Mouse (Mus musculus): ENCODE data around the gene Ndufs7.
A peak's percentile ranks its signal among the peaks of the same experiment; 100 is the strongest.

Ndufs7 gene

GRCm38 (mm10) chr10:80262169-80262568 lies 13.2 kb downstream of the Ndufs7 start:
- no peak for DNase-seq (ENCODE audit: low spot score in 2 of 2)

DNA sequence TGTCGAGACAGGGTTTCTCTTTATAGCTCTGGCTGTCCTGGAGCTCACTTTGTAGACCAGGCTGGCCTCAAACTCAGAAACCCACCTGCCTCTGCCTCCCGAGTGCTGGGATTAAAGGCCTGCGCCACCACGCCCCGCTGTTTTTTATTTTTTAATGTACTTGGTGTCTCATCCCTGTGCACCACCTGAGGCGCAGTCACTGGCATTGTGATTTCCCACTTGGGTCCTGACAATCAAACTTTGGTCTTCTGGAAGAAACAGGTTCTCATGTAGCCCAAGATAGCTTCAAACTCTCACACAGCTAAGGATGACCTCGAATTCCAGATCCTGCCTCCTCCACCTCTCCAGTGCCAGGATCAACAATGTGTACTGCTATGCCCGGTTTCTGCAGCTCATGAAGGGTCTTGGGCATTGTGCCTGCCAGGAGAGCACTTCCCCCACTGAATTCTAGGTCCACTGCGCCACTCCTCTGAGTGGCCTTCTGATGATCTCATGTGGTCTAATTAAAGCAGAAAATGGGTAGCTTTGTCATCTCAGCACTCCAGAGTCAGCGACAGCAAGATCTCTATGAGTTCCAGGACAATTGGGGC lies 13.9 kb downstream of the Ndufs7 start:
- no peak for DNase-seq (ENCODE audit: low spot score in 2 of 2)

GRCm38 (mm10) chr10:80264341-80265148 lies 15.6 kb downstream of the Ndufs7 start:
- DNase-seq (ENCODE audit: low spot score in 2 of 2): peak; percentile 99

DNA sequence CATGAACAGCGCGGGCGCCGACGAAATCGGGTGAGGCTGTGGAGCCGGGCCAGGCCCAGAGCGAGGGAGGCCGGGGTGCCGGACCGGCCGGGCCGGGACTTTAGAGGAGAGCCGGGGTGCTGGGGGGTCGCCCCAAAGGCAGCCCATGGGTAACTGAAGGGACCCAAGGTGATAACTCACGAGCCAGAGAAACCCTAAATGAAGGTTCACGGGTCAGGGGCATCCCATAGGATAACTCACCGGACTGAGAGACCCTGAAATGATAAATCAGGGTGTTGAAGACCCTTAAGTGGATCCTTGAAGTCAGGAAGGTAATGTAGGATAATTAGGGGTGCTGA lies 16.2 kb downstream of the Ndufs7 start:
- DNase-seq (ENCODE audit: low spot score in 2 of 2): no peak

- DNase-seq (ENCODE audit: low spot score in 2 of 2): no peak
Measured at GRCm38 (mm10) chr10:80270099-80270498, 21.2 kb downstream of the Ndufs7 start.

DNA sequence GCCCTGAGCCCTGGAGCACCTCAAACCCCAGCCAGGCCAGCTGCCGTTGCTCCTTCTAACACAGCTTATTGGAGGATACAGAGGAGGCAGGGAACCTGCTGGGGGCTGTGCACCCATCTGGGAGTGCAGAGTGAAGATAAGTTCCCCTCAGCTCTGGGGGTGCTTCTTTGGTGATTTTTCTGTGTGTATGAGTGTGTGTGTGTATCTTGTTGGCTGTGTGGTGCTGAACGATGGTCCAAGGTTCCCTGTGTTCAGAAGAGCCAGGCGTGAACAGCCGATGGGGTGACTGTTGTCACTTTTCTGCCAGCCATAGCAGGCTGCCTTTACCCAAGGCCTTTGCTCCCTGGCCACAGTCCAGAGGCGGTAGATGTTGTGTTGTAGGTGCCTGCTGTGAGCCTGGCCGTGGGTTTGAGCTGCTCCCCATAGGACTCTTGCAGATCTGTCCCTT lies 21.8 kb downstream of the Ndufs7 start:
- no peak for DNase-seq (ENCODE audit: low spot score in 2 of 2)

- DNase-seq (ENCODE audit: low spot score in 2 of 2): no peak
Measured at GRCm38 (mm10) chr10:80271186-80271843, 22.4 kb downstream of the Ndufs7 start.

- no peak for DNase-seq (ENCODE audit: low spot score in 2 of 2)
Measured at GRCm38 (mm10) chr10:80271870-80272585, 23.1 kb downstream of the Ndufs7 start.

GRCm38 (mm10) chr10:80273847-80274246 lies 24.9 kb downstream of the Ndufs7 start:
- no peak for DNase-seq (ENCODE audit: low spot score in 2 of 2)

DNA sequence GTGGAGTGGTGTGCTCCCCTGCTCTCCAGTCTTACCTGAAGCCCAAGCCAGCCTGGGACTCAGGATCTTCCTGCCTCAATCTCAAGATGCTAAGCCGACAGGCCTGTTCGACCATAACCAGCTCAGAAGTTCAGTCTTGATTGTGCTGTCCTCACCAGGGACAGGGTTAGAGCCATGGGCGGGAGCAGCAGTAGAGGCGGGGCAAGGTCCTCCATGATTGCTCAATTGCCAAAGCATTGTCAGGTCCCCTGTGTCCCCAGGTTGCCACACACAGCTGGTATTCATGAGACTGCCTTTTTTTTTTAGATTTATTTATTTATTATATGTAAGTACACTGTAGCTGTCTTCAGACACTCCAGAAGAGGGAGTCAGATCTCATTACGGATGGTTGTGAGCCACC lies 27.3 kb downstream of the Ndufs7 start:
- no peak for DNase-seq (ENCODE audit: low spot score in 2 of 2)

GRCm38 (mm10) chr10:80278390-80278789 lies 29.5 kb downstream of the Ndufs7 start:
- DNase-seq (ENCODE audit: low spot score in 2 of 2): no peak

DNA sequence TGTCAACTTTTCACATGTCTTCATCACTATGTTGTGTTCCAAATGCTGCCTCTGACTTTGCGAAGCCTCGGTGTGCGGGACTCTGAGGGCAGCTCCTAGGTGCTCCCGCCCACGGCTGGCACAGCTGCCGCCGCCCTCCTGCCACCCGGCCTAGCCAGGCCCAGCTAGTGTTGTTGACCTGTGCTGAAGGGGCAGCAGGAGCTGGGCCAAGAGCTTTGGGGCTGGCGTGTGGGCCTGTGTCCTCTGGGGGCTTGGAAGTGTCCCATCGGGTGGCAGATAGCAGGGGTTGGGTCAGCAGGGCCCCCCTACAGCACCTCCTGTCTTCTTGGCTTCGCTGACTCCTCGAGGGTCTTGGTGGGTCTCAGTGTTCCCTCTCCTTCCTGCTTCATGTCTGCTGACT lies 30.4 kb downstream of the Ndufs7 start:
- DNase-seq (ENCODE audit: low spot score in 2 of 2): no peak

GRCm38 (mm10) chr10:80281304-80281703 lies 32.4 kb downstream of the Ndufs7 start:
- DNase-seq (ENCODE audit: low spot score in 2 of 2): no peak

- peak; percentile 57 to 59 for DNase-seq (ENCODE audit: low spot score in 2 of 2)
Measured at GRCm38 (mm10) chr10:80281921-80282371, 33.0 kb downstream of the Ndufs7 start.

- DNase-seq (ENCODE audit: low spot score in 2 of 2): no peak
Measured at GRCm38 (mm10) chr10:80282481-80283441, 33.8 kb downstream of the Ndufs7 start.

GRCm38 (mm10) chr10:80285222-80286070 lies 36.5 kb downstream of the Ndufs7 start:
- DNase-seq (ENCODE audit: low spot score in 2 of 2): no peak

DNA sequence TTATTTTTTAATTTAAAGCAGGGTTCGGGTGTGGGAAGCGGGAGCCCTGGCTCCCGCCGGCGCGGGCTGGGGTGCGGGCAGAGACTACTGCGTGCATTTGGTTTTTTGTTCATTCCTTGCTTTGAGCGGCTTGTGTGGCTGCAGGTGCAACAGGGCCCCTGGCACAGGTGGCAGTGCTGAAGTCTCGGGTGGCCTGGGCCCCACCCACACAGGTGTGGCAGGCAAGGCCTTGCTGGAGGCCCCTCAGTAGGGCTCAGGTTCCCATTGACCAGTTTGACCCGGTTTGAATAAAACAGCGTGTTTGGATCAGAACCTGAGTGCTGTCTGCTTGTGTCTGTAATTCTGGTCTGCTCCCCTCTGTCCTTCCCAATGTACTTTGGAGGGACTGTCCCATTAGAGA lies 39.2 kb downstream of the Ndufs7 start:
- DNase-seq (ENCODE audit: low spot score in 2 of 2): no peak

DNA sequence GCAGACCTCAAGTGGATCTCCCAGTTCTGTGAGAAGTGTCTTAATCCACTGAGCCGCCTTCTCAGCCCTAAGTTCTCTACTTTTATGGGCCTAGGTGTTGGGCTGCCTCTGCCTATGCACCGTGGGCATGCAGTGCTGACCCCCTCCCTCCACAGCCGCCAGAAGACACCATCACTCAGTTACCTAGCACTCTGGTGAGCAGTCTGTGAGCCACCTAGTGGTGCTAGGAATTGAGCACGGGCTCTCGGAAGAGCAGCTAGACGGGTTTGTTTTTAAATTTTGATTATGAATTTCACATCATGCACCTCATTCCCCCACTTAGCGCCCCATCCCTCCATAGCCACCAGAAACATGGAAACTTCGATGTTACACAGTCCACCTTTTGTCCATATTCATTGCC lies 39.7 kb downstream of the Ndufs7 start:
- DNase-seq (ENCODE audit: low spot score in 2 of 2): no peak

DNA sequence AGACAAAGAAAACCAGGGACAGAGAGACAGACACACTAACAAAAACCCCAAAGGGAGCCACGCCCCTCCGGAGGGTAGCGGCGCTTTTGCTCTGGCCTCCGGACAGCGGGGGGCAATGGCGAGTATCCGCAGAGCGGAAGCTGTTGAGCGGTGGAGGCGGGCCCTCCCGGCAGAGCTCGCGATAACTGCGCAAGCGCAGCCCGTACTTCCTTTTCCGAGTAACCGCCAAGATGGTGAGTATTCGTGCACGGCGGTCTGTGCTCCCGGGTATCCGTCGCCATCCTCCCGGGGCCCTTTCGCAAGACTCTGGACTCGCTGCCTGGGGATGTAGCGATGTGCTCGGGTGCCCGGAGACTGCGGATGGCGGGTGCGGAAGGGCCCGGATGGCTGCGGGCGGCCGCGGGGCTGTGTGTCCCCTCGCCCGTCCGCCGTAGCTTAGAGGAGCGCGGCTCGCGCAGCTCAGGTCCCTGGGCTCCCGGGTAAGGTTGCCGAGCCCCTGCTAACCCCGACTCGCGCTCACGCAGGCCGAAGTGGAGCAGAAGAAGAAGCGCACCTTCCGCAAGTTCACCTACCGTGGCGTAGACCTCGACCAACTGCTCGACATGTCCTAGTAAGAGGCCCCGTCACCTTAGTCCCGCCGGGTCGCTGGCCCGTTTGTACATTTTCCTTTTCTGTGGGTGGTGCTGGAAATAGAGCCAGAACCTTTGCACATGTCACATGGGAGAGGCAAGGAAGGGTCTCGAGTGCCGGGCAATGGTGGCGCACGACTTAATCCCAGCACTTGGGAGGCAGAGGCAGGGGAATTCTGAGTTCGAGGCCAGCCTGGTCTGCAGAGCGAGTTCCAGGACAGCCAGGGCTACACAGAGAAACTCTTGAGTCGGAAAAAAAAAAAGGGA lies 43.6 kb downstream of the Ndufs7 start, which contains the start of gene Rps15:
Gene Rps15 (plus strand): TSS at position 203 of the 896 bp plus-strand sequence.
- peak; percentile 96 to 97 for DNase-seq (ENCODE audit: low spot score in 2 of 2)
